ENCODE assay signal across 11 mouse cellular contexts in genomic region chr7:127213930-127214329, GRCm38 (mm10). TPM values are rescaled to one million over a fixed set of nuclear protein-coding genes. Genes with fewer than 3 reads are reported as not detected.
DNase-seq lines count a peak whose midpoint lies in the region; ATAC-seq and TF ChIP-seq lines count a peak whose summit lies in the region.
"Had no signal": no experiment of that assay in that cellular context is flagged by ENCODE, and none has a peak within 500 bp of the region (broad histone marks: within the 10 kb centered on the region; RNA-seq: fewer than 3 reads in every experiment).

No protein-coding gene starts in this region.

- no peak overlapping the region; the same call in 1 of the 2 replicates for H3K9ac ChIP-seq in heart, embryonic 16.5 days (ENCODE audit: low read length)
- no peak overlapping the region for H3K9ac ChIP-seq in neural tube, embryonic 12.5 days
- no peak overlapping the region for H3K9ac ChIP-seq in hindbrain, embryonic 16.5 days (ENCODE audit: low read depth, low read length)
- H3K9ac ChIP-seq in stomach, postnatal 0 days (ENCODE audit: low read length): no peak overlapping the region
- H3K9ac ChIP-seq: forebrain, postnatal 0 days had no signal

- intact Hi-C loops in heart, postnatal 14 days (cut with DNase I): loop anchor here (2.0 kb wide), 1 partner anchor 15 kb away; no protein-coding TSS in a partner anchor

- H3K36me3 ChIP-seq in heart, embryonic 16.5 days (ENCODE audit: control insufficient read depth, insufficient read depth): no peaks in the 10 kb centered on the region
- H3K36me3 ChIP-seq in neural tube, embryonic 12.5 days: no peaks in the 10 kb centered on the region
- H3K36me3 ChIP-seq in hindbrain, embryonic 16.5 days (ENCODE audit: control insufficient read depth, insufficient read depth, low read length): no peaks in the 10 kb centered on the region
- H3K36me3 ChIP-seq in stomach, postnatal 0 days (ENCODE audit: control insufficient read depth, insufficient read depth, low read length): no peaks in the 10 kb centered on the region

- peaks cover 33% of the 10 kb centered on the region for H3K4me1 ChIP-seq in heart, embryonic 16.5 days (ENCODE audit: control insufficient read depth, insufficient read depth, low read length)
- H3K4me1 ChIP-seq in neural tube, embryonic 12.5 days: peaks cover 6% of the 10 kb centered on the region
- H3K4me1 ChIP-seq in hindbrain, embryonic 16.5 days (ENCODE audit: control insufficient read depth, insufficient read depth, low read depth, low read length): peaks cover 4% of the 10 kb centered on the region
- no peaks in the 10 kb centered on the region for H3K4me1 ChIP-seq in stomach, postnatal 0 days (replicated peaks; ENCODE audit: control insufficient read depth, insufficient read depth)

- H3K9me3 ChIP-seq in heart, embryonic 16.5 days (replicated peaks; ENCODE audit: control insufficient read depth, low read length): no peaks in the 10 kb centered on the region
- no peaks in the 10 kb centered on the region for H3K9me3 ChIP-seq in neural tube, embryonic 12.5 days
- no peaks in the 10 kb centered on the region for H3K9me3 ChIP-seq in hindbrain, embryonic 16.5 days (ENCODE audit: control insufficient read depth, low read length)
- no peaks in the 10 kb centered on the region for H3K9me3 ChIP-seq in stomach, postnatal 0 days (ENCODE audit: control insufficient read depth, low read length)

- no peak overlapping the region for H3K4me3 ChIP-seq in heart, embryonic 16.5 days (ENCODE audit: low read length)
- no peak overlapping the region for H3K4me3 ChIP-seq in neural tube, embryonic 12.5 days
- H3K4me3 ChIP-seq in hindbrain, embryonic 16.5 days (ENCODE audit: low read length): no peak overlapping the region
- no peak overlapping the region for H3K4me3 ChIP-seq in stomach, postnatal 0 days (ENCODE audit: low read depth, low read length)

- H3K27ac ChIP-seq in heart, embryonic 16.5 days (ENCODE audit: low read length): no peak overlapping the region
- H3K27ac ChIP-seq in neural tube, embryonic 12.5 days: no peak overlapping the region
- H3K27ac ChIP-seq in hindbrain, embryonic 16.5 days (ENCODE audit: low read depth, low read length): no peak overlapping the region
- no peak overlapping the region for H3K27ac ChIP-seq in stomach, postnatal 0 days (replicated peaks)

- 53% methylated on average over 12 of the region's 12 CpGs for WGBS in heart, embryonic 16.5 days
- 47% methylated on average over 12 of the region's 12 CpGs for WGBS in neural tube, embryonic 12.5 days
- 59% methylated on average over 12 of the region's 12 CpGs for WGBS in hindbrain, embryonic 16.5 days
- 62% methylated on average over 12 of the region's 12 CpGs for whole genome bisulfite sequencing in stomach, postnatal 0 days

- TF ChIP-seq CTCF in stomach, postnatal 0 days (IDR thresholded peaks at IDR 0.05; ENCODE audit: low read depth): no peak

- H3K27me3 ChIP-seq in heart, embryonic 16.5 days (ENCODE audit: control insufficient read depth, insufficient read depth, low read length): no peaks in the 10 kb centered on the region
- H3K27me3 ChIP-seq in neural tube, embryonic 12.5 days (replicated peaks): 0 out of 2 replicates have a peak, but pooled peaks cover 13% of the 10 kb centered on the region
- H3K27me3 ChIP-seq in hindbrain, embryonic 16.5 days (replicated peaks; ENCODE audit: control insufficient read depth, insufficient read depth, low read length): no peaks in the 10 kb centered on the region
- no peaks in the 10 kb centered on the region for H3K27me3 ChIP-seq in stomach, postnatal 0 days (ENCODE audit: control insufficient read depth, insufficient read depth, low read length)

- no peak for TF ChIP-seq EP300 in stomach, postnatal 0 days (optimal IDR thresholded peaks at IDR 0.05)

- DNase-seq in heart, postnatal 14 days: no peak
- DNase-seq in neural tube, embryonic 10.5 days (ENCODE audit: extremely low spot score, low spot score): no peak
- DNase-seq in stomach, postnatal 0 days (ENCODE audit: low spot score): no peak
- DNase-seq in urinary bladder, adult 18-20 months (ENCODE audit: low spot score in 2 of 2): no peak
- no peak for DNase-seq in adrenal gland, postnatal 10 days
- DNase-seq: cerebellum, adult 9-10 months; forebrain, postnatal 0 days; layer of hippocampus, postnatal 36 days had no signal

- no peak for ATAC-seq in heart, embryonic 16.5 days (replicated peaks; ENCODE audit: extremely low read depth, insufficient read depth, low FRiP score)
- no peak for ATAC-seq in neural tube, embryonic 12.5 days (ENCODE audit: low FRiP score, low read depth)
- no peak for ATAC-seq in hindbrain, embryonic 16.5 days
- no peak for ATAC-seq in stomach, postnatal 0 days (ENCODE audit: low FRiP score, low TSS enrichment)
- ATAC-seq: forebrain, postnatal 0 days had no signal

- H3K4me2 ChIP-seq in heart, embryonic 16.5 days (ENCODE audit: low read depth, low read length): peak overlapping the region; percentile 70; the same call in 1 of the 2 replicates
- H3K4me2 ChIP-seq in neural tube, embryonic 12.5 days (replicated peaks): 0 out of 2 replicates have a peak overlapping the region, but pooled peaks have one; percentile 53
- H3K4me2 ChIP-seq in hindbrain, embryonic 16.5 days (ENCODE audit: low read length): peak overlapping the region; percentile 14; the same call in 1 of the 2 replicates
- H3K4me2 ChIP-seq in stomach, postnatal 0 days (replicated peaks; ENCODE audit: low read depth): no peak overlapping the region

RNA-seq across cellular contexts. Expression of gene Mylpf, which starts 5.2 kb away (rescaled TPM):
- 16.2 and 31.6 TPM in 2 replicates for polyA plus RNA-seq in heart, embryonic 16.5 days (2015; fragmentation: Nextera tagmentation; extraction: Ambion mirVana)
- total RNA-seq in heart, postnatal 14 days (2021): 1 to 10 TPM; 1.1 to 4.2 TPM
- polyA plus RNA-seq in neural tube, embryonic 12.5 days (2016; fragmentation: Nextera tagmentation; extraction: Ambion mirVana): 54.2 and 72.8 TPM in 2 replicates
- polyA plus RNA-seq in hindbrain, embryonic 16.5 days (2015; fragmentation: Nextera tagmentation; extraction: Ambion mirVana): 3.5 and 47.0 TPM in 2 replicates
- polyA plus RNA-seq in stomach, postnatal 0 days (2015; fragmentation: Nextera tagmentation; extraction: Ambion mirVana): 11.7 and 15.9 TPM in 2 replicates
- total RNA-seq in adrenal gland, postnatal 10 days (2021): 1,000 to 10,000 TPM in 1 of 2 experiments, 100 to 1,000 TPM in 1; 678 to 2,339 TPM

RNA-seq across cellular contexts. Expression of gene Tbc1d10b, which starts 5.7 kb away (rescaled TPM):
- polyA plus RNA-seq in heart, embryonic 16.5 days (2015; fragmentation: Nextera tagmentation; extraction: Ambion mirVana): 15.2 and 22.3 TPM in 2 replicates
- 10 to 100 TPM; 29.2 to 30.5 TPM for total RNA-seq in heart, postnatal 14 days (2021)
- polyA plus RNA-seq in neural tube, embryonic 12.5 days (2016; fragmentation: Nextera tagmentation; extraction: Ambion mirVana): 43.4 and 45.6 TPM in 2 replicates
- polyA plus RNA-seq in hindbrain, embryonic 16.5 days (2015; fragmentation: Nextera tagmentation; extraction: Ambion mirVana): 27.0 and 29.1 TPM in 2 replicates
- polyA plus RNA-seq in stomach, postnatal 0 days (2015; fragmentation: Nextera tagmentation; extraction: Ambion mirVana): 11.7 and 12.1 TPM in 2 replicates
- total RNA-seq in adrenal gland, postnatal 10 days (2021): 10 to 100 TPM; 39.0 to 40.5 TPM

RNA-seq across cellular contexts. Expression of gene Cd2bp2, which starts 18.1 kb away (rescaled TPM):
- 42.2 and 44.4 TPM in 2 replicates for polyA plus RNA-seq in heart, embryonic 16.5 days (2015; fragmentation: Nextera tagmentation; extraction: Ambion mirVana)
- 10 to 100 TPM; 38.0 to 43.7 TPM for total RNA-seq in heart, postnatal 14 days (2021)
- 86.4 and 97.3 TPM in 2 replicates for polyA plus RNA-seq in neural tube, embryonic 12.5 days (2016; fragmentation: Nextera tagmentation; extraction: Ambion mirVana)
- 70.4 and 72.7 TPM in 2 replicates for polyA plus RNA-seq in hindbrain, embryonic 16.5 days (2015; fragmentation: Nextera tagmentation; extraction: Ambion mirVana)
- polyA plus RNA-seq in stomach, postnatal 0 days (2015; fragmentation: Nextera tagmentation; extraction: Ambion mirVana): 22.8 and 25.2 TPM in 2 replicates
- 10 to 100 TPM; 50.9 to 54.9 TPM for total RNA-seq in adrenal gland, postnatal 10 days (2021)

RNA-seq across cellular contexts. Expression of gene Zfp553, which starts 18.9 kb away (rescaled TPM):
- polyA plus RNA-seq in heart, embryonic 16.5 days (2015; fragmentation: Nextera tagmentation; extraction: Ambion mirVana): 21.0 and 21.9 TPM in 2 replicates
- 1 to 10 TPM; 6.9 to 7.0 TPM for total RNA-seq in heart, postnatal 14 days (2021)
- 67.6 and 68.9 TPM in 2 replicates for polyA plus RNA-seq in neural tube, embryonic 12.5 days (2016; fragmentation: Nextera tagmentation; extraction: Ambion mirVana)
- 42.7 and 49.1 TPM in 2 replicates for polyA plus RNA-seq in hindbrain, embryonic 16.5 days (2015; fragmentation: Nextera tagmentation; extraction: Ambion mirVana)
- polyA plus RNA-seq in stomach, postnatal 0 days (2015; fragmentation: Nextera tagmentation; extraction: Ambion mirVana): 11.4 and 12.2 TPM in 2 replicates
- 10 to 100 TPM in 1 of 2 experiments, 1 to 10 TPM in 1; 9.2 to 13.4 TPM for total RNA-seq in adrenal gland, postnatal 10 days (2021)

RNA-seq across cellular contexts. Expression of gene Sept1, which starts 19.0 kb away (rescaled TPM):
- polyA plus RNA-seq in heart, embryonic 16.5 days (2015; fragmentation: Nextera tagmentation; extraction: Ambion mirVana): 35.1 and 57.5 TPM in 2 replicates
- 10 to 100 TPM in 1 of 2 experiments, 1 to 10 TPM in 1; 7.5 to 18.8 TPM for total RNA-seq in heart, postnatal 14 days (2021)
- 30.1 and 32.8 TPM in 2 replicates for polyA plus RNA-seq in neural tube, embryonic 12.5 days (2016; fragmentation: Nextera tagmentation; extraction: Ambion mirVana)
- polyA plus RNA-seq in hindbrain, embryonic 16.5 days (2015; fragmentation: Nextera tagmentation; extraction: Ambion mirVana): 12.1 and 12.3 TPM in 2 replicates
- 7.0 and 7.9 TPM in 2 replicates for polyA plus RNA-seq in stomach, postnatal 0 days (2015; fragmentation: Nextera tagmentation; extraction: Ambion mirVana)
- total RNA-seq in adrenal gland, postnatal 10 days (2021): 10 to 100 TPM; 17.6 to 17.8 TPM
